Mouse (Mus musculus): Measurements from ENCODE around the gene Mybph.

Mybph gene

DNA sequence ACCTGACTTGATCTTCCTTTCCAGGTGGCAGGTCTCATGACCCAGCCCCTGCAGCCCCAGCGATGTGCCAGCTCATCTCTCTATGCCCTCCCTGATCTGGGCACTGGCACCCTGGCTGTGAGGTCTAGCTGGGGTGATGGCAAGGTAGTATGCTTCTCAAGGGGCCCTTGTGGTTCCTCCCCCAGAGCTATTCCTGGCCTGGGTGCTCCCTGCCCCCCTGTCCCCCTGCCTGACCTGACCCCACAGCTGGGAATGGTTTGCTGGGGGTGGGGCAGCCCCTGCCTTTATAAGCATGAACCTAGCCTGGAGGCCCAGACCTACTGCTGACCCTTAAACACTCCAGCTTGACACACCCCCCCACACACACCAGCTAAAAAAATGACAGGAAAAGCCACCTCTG, at the start of gene Mybph:
TSS of gene Mybph (plus strand) at position 323 of the 400 bp plus-strand sequence.
- DNase-seq = peak; percentile 28

DNA sequence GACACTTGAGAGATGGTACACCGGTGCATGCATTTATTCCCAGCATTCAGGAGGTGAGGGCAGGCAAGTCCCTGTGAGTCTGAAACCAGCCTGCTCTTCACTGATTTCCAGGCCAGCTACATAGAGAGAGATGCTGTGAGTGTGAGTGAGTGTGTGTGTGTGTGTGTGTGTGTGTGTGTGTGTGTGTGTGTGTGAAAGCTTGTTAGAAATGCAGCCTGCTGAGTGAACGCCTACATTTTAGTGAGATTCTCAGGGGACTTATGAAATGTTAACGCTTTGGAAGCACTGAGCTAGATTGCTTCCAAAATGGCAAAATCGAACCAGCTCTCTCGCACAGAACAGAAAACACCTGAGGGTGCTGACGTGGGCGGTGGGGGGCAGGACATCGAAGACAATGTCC, 47.2 kb upstream of the Mybph start:
- no peak for DNase-seq

DNA sequence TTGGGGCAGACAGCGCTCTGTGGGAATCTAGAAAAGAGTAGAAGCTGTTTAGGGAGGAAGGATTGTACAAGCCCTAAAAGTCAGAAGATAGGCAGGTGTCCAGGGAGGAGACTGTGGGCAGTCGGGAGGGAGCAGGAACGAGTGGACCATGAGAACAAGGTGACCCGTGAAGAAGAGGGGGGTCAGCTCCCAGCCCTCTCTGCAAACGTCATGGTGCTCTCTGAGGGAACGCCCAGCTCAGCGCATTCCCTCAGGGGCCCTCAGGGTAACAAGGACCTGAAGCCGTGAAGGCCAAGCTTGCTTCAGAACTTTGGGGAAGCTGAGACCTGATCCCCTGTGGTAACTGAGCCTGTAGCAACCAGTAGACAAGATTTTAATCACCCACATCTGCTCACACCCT, 43.2 kb upstream of the Mybph start:
- DNase-seq = no peak

DNA sequence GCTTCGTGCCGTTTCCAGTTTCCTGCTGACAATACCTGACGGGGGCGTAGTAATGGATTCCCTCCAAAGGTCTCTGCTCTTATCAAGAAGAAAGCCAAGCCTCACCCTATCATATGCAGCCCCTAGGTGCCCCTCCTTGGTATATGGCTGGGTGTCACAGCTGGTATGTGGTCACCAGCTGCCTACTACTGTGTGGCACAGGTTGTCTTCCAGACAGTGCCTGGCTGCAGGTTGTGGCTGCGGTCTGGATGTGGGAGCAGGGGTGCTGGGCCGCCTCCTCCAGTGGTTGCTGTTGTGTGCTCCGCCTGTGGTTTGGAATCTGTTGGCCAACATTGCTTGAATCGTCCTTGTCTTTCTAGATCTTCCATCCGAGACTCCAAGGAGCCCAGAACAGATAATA, 42.5 kb upstream of the Mybph start:
- DNase-seq = no peak

DNA sequence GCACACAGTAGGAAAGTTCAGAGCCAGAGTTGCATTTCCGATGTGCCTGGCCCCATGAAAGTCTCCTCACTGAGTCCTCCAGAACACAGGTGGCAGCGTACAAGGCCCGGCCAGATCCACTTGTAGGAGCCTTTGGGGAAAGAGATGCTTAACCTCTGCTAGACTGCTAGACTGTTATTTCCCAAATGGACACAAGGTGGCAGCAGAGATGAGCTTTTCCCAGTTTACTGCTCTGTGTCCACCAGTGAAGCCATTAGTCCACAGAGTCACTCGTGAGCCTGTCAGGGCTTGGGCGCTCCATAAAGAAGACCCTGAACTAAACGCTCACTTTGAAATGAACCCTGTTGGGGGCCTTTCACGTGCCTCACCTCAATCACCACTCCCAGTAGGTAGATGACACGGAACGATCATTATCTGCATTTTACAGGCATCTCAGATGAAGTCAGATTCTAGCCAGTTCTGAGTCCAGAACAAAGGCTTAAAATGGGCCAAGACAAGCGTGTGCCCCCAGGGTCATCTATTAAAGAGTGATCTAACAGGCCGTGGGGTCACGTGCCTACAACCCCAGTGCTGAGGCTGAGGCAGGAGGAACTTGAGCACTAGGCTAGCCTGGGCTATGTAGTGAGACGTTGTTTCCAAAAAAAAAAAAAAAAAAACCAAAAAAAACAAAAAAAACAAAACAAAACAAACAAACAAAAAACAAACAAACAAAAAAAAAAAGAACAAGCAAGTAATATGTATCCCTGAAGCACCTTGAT, 41.4 kb upstream of the Mybph start:
- DNase-seq = peak; percentile 93

DNA sequence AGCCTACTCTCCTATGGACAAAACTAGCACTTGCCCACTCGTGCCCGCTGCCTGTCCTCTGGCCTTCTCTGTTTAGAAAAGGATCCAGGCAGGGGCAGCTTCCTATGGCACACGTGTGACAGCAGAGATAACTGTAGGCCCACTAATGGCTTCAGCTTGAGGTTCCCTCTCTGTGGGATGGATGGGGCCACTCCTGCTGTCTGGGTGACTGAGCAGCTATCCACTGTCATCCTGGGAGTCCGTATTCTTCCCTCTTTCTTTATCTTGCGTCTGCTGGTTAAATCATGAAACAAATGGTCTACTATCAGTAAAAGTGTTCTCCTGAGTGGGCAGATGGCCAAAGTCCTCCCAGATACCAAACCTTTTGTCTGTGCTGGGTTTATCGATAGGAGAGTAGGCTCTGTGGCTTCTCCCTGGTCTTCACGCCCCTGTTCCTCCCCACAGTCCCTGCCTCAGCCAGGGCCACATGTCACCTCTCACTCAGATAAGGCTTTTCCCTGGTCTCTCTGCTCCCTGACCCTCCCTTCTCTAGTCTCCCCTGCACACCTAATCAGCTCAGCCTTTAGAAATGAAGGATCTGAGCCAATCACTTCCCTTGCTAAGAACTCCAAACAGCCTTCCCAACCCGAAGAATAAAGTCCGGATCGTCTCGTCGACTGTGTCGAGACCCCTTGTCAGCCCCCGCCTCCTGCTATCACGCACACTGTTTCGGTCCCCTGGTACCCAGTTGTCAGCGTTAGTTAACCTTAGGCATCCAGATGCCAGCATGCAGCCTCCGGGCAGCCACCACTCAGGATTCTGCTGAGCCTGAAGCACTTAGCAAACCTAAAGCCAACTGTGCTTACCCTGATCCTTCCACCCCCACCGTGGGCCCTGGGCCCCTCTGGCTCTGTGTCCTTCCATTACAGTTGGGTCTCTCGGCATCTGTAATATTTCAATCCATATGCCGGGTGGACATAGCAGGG, 40.3 kb upstream of the Mybph start:
- no peak for DNase-seq

DNA sequence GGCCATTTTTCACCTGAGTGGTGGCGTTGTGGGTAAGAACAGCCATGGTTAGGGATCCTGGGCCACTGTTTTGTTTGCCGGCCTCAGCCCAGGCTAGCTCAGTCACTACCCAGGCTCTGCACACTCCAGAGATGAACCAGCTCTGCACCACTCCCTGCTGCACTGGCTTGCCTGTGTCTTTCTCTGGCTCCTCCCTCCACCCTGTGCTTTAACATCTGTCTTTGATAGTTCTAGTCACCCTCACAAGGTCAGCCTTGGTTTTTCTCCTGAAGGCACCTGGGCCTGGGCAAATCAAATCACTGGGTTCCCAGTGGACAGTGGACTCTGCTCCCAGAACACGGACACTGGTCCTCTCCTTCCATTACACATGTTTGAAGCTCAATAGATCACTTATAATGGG, 39.1 kb upstream of the Mybph start:
- DNase-seq = no peak

DNA sequence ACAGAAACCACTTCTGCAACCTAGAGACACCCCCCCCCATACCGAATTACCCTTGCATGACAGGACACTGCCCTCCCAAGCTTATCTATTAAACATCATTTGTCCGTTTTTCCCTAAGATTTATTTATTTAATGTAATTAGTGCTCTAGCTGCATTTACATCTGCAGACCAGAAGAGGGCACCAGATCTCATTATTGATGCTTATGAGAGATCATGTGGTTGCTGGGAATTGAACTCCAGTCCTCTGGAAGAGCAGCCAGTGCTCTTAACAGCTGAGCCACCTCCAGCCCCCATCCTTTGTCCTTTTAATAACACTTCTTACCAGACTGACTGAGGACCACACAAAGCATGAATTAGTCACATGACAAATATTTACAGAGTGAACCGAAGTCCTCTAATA, 38.6 kb upstream of the Mybph start:
- DNase-seq = no peak

DNA sequence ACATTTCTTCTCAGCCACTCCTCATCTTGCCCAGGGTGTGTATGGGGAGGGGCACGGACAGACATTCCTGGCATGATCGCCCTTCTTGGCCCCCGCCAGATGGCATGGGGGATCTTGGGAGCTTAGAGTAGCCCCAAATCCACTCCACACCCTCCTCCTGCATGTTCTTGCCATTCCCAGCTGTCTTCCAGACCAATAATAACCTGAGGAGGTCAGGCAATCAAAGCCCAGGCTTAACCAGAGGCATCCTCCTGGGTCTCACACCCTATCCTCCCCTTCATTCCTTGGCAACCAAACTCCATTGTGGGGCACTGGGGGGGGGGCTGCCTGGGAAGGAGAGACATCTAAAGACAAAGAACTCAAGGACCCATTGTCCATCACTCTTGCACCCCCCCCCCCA, 32.8 kb upstream of the Mybph start:
- DNase-seq = no peak

DNA sequence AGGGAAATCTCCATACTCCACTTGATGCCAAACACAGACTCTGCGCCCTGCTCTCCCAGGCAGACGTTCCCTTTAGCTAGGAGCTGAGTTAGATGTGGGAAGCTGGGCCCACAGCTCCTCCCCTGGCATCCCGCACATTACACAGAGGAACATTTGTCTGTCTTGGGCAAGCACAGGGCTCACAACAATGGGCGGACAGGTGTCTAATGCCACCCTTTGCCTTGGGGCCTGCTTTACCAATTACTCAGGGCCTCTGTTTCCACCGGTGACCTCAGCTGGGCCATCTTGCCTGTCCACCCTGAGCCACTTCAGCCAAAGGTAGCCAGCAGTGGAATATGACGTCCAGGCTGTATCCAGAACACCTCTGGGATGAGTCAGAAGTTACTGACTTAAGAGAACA, 31.8 kb upstream of the Mybph start:
- no peak for DNase-seq

DNA sequence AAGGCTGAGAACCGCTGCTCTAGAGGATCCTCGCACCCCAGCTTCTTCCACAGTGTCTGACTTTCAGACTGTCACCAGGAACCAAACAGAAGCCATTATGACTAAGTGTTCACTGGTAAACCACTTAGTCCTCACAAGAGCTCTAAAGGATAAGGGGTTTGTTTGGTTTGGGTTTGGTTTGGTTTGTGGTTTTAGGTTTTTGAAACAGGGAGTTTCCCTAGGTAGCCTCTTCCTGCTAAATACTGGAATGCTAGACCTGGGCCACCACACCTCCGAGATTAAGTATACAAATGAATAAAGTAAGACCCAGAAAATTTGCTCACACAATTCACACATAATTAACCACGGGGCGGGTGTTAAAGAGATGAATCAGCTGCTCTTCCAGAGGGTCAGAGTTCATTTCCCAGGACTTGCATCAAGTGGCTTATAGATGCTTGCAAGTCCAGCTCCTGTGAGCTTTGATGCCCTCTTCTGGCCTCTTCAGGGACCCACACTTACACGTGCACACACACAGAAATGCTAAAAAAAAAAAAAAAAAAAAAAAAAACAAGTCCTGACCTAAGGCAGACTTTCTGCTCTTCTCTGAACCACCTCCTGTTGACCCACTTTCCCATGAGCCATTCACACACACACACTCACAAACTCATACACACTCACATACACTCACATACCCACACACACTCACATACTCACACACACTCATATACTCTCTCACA, 30.6 kb upstream of the Mybph start:
- no peak for DNase-seq

DNA sequence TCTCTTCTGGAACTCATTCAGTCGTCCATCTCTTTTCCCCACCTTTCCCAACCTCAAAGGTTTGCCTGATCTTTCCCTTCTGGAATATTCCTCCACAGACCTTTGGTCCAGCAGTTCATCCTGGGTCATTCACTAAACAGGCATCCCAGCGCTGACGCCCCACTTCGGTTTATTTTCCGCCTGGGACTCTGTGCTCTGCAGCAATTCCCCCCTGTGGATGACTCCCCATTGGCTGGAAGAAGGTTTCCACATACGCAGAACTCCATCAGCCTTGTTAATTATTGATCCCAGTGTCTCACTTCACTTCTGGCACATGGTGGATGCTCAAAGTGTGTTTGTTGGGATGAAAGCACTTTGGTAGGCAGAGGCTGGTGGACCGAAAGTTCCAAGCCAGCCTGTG, 29.8 kb upstream of the Mybph start:
- DNase-seq = no peak

DNA sequence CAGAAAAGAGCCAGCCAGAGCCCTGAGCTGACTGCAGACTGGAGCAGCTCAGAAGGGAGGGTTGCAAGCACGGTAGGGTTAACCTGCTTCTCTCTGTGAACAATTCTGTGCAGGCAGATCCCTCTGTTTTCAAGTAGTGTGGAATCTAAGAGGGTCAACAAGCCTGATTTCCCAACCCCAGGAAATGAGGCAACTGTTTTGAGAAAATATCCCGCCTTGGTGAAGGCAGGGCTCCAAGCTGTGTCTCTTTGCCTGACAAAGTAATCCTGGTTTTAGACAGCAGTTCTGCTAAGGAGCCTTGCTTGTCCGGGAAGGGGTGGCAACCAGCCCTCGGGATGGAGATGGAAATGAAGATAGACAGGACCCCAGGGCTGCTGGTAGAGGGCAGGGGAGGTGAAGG, 28.8 kb upstream of the Mybph start:
- DNase-seq = no peak

DNA sequence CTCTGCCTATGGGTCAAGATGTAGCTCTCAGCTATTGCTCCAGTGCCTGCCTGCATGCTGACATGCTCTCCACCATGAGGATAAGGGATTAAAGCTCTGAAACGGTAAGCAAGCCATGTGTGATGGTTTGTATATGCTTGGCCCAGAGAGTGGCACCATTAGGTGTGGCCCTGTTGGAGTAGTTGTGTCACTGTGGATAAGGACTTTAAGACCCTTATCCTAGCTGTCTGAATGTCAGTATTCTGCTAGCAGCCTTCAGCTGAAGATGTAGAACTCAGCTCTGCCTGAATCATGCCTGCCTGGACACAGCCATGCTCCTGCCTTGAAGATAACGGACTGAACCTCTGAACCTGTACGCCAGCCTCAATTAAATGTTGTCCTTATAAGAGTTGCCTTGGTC, 26.7 kb upstream of the Mybph start:
- no peak for DNase-seq

DNA sequence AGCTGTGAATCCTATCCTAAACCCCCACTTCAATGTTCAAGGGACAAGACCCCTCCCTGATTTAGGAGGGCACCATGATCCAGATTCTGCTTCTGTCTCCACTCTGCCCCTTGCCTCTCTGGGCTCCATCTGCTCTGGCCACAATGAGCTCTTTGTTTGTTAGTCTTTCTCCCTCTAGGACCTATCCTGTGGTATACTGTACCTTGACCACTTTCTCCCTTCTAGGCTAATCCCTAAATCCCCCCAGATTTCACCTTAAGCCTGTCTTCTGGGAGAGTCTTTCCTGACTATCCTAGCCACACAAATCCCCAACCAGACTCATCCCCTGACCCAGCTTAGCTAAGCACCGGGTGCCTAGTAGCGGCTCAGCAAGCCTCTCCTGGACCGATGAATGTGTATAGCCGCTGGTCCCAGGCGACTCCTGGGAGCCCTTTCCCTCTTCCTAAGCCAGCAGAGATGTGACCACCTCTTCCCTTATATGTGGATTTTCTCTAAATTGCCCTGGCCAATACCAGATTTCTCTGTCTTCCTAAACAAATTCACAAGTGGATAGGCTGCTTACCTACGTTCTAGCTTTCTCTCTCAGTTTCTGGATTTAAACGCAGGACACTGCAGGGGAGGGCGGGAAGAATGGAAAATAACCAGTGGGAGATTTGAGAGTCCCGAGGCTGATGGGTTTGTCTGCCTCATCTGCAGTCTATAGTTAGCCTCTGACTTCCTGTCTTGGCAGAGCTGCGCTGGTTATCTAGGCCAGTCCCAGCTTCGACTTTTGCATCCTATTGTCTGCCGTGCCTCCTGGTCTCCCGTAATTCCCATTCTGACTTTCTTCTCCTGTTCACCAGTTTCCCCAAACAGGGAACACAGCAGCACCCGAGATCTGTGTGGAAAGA, 25.6 kb upstream of the Mybph start:
- peak; percentile 85 for DNase-seq

DNA sequence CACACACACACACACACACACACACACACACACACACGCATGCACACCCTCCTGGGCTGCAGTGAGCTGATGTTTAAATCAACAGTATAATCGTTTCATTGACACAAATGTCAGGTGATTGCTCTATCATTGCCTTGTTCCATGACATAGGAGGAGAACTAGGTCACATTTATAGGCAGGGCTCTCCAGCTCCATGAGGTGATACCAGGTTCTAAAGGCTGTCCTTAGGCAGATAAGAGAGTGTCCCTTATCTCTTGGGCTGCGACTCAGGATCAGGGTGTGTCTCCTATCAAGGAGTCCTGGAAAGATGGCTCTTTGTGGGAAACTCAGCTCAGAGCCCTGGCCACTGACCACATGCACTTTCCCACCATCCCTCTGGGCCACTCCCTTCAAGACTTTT, 24.7 kb upstream of the Mybph start:
- no peak for DNase-seq

DNA sequence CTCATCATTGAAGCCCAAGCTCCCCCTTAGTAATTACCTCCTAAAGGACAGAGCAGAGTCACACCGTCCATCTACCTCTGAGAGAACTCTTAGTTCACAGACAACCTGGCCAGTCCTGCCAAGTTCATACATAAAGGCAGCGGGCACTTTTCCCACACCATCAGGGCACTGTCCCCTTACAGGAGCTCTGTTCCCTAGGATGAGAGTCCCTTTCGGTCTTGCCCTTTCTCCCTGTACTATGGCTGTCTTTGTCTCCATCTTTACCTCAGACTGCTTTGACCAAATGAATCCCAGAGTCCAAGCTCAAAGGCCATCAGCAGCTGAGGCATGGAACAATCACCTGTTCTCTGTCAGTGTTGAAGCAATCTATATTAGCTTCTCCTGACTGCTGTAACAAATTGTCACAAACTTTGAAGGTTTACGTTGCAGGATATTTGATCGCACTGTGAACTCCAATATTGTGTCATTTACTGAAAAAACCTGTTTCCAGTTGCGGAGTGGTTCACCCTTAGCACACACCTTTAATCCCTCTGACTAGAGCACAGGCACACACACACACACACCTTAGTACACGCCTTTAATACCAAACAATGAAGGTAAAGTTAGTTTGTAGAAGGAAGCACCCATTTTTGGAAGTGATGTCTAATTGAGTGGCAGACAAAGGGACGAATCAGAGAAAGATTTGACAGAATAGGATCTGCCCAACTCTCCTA, 24.1 kb upstream of the Mybph start:
- no peak for DNase-seq

DNA sequence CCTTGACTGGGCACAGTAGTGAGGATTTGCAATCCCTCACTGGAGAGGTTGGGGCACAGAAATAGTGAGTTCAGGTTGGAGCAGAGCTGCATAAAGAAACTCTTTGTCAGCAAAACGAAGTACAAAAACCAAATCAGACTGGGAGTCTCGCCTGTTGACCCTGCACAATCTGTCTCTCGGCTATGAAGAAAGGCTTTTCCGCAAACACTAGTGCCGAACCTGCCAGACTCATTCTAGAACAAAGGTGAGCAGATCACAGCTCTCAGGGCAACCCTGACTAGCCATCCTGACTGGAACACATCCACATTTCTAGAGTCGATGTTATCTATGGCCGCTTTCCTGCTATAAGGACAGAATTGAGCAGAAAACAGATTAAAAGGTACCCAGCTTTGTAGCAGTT, 20.2 kb upstream of the Mybph start:
- DNase-seq = no peak

DNA sequence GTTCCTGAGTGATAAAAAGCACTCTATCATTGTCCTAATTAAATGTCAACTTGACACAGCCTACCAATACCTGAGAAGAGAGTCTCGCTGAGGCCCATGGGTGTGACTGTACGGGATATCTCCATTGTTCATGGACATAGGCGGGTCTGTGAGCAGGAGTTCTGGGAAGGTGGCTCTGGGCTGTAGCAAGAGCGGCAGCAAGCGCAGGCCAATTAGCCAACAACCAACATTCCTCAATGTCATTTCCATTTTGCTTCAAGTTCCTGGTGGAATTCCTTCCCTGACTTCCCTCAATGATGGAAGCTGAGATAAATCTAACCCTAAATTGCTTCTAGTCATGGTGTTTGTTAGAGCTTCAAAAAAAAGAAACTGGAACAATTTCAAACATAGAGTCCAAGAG, 15.3 kb upstream of the Mybph start:
- no peak for DNase-seq

DNA sequence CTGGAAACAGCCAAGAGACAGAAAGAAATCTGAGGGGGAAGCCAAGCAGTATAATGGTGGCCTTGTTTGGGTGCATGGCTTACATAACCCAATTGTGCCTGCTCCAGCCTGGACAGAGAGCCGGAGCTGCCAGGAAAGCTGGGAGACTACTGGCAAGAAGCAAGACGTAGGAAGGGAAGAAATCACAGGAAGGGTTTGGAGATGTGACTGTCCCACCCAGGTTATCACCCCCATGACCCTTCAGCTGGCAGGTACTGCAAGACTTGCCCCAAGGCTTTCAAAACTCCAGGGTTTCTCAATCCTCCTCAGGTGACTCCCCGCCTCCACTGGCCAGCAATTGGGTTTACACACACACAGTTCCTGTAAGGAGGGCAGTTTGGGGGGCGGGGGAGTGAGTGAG, 11.2 kb upstream of the Mybph start, which contains the start of gene Chil1:
TSS of gene Chil1 (plus strand) at position 152 of the 400 bp plus-strand sequence.
- DNase-seq = peak; percentile 55

DNA sequence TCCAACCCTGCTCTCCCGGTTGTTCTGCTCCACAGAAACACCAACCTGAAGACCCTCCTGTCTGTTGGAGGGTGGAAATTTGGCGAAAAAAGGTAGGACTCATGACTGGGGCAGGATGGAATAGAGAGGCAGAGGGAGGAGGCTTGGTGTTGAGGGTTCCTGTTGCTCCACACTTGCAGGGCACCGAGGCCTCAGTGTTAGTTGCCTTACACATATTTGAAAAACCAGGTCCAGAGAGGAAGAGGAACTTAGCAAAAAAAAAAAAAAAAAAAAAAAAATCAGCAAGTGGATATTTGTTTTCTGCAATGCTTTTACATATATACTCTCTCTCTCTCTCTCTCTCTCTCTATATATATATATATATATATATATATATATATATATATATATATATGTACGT, 9.2 kb upstream of the Mybph start:
- DNase-seq = no peak

DNA sequence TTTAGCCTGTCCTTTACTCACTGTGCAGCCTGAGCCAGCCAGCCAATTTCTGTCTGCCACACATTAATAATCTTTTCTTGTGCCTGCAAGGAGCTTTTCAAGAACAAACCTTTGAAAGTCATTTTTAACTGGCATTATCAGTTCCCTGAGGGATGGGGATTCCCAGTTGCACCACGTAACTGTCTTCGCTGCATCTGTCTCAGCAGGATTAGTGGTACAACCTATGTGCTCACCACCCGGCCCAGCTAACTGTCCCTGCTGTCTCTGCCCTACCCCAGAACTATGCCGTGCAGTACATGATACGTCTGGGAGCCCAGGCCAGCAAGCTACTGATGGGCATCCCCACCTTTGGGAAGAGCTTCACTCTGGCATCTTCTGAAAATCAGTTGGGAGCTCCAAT, 5.0 kb upstream of the Mybph start:
- no peak for DNase-seq

Data from cerebellum, adult 9-10 months (tissue).